Mouse (Mus musculus) liver, embryonic 16.5 days (tissue): Measurements from ENCODE around the gene H2al2a. TPM values are rescaled to one million over a fixed set of nuclear protein-coding genes. Genes with fewer than 3 reads are reported as not detected.

Source experiments
- polyA plus RNA-seq: library from polyadenylated mRNA; unstranded; fragments of >200 nt; fragmentation: Nextera tagmentation; extraction: Ambion mirVana; gene quantifications from 2 replicates; pipeline ENCODE4 v1.2.1, GENCODE M21; 2015

The H2al2a gene
- polyA plus RNA-seq, 1 experiment from 2014 or later: not detected

Other genes with a start within 250 kb of the H2al2a start
- gene A930004D18Rik, start 40.8 kb upstream of the H2al2a start, polyA plus RNA-seq: 1.3 and 1.4 TPM in 2 replicates
- gene Skida1, start 52.1 kb upstream of the H2al2a start, polyA plus RNA-seq: 0.28 and 0.38 TPM in 2 replicates
- 23.8 and 24.3 TPM in 2 replicates for gene Mllt10, start 58.3 kb upstream of the H2al2a start, polyA plus RNA-seq